Comparison of ENCODE assay signal across 8 mouse cellular contexts in the genomic region with DNA sequence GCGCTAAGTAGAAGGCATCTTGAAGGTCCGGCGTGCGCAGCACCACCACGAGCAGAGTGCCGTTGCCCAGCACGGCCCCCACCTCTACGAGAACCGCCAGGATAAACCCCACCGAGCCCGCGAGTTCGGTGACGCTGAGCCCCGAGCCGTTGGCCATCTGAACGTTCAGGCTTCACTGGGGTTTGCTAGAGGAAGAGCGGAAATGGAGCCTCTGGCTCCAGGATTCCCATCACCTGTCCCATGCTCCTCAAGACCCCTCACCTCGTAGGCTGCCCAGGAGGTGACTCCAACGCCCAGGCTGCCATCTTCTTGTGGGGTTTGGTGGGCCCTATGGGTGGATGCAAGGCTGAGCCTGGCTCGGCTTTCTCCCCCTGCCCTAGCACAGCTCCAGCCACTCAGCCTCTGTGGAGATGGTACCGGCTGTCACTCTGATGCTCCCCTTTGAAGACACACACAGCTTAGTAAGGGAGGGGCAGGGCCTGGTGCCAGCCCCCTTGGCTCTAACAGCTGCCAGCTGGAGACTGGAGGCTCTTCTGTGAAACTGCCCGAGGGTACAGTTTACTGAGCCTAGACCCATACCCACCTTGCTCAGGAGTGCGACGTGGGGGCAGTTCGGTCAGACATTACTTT. TPM values are rescaled to one million over a fixed set of nuclear protein-coding genes. Genes with fewer than 3 reads are reported as not detected.
DNase-seq lines count a peak whose midpoint lies in the region; ATAC-seq and TF ChIP-seq lines count a peak whose summit lies in the region.

A gene (minus strand): TSS at position 368 of the 630 bp plus-strand sequence.

- H3K9me3 ChIP-seq in kidney, embryonic 15.5 days (replicated peaks) = no peaks in the 10 kb centered on the region
- H3K9me3 ChIP-seq in embryonic facial prominence, embryonic 14.5 days (ENCODE audit: control insufficient read depth, low read length) = no peaks in the 10 kb centered on the region
- H3K9me3 ChIP-seq in midbrain, embryonic 16.5 days (replicated peaks; ENCODE audit: control insufficient read depth, low read length, poor library complexity, severe bottlenecking) = no peaks in the 10 kb centered on the region

- peak within 1 kb of the TSS; percentile 59 for H3K27ac ChIP-seq in kidney, embryonic 15.5 days
- H3K27ac ChIP-seq in embryonic facial prominence, embryonic 14.5 days (replicated peaks; ENCODE audit: low read depth, low read length) = no peak within 1 kb of the TSS; the same call in none of the 2 replicates
- H3K27ac ChIP-seq in midbrain, embryonic 16.5 days (ENCODE audit: low read length) = peak within 1 kb of the TSS; percentile 81

- 24% methylated on average over 26 of the region's 26 CpGs for WGBS in kidney, embryonic 15.5 days
- WGBS in embryonic facial prominence, embryonic 14.5 days = 31% methylated on average over 25 of the region's 26 CpGs
- WGBS in midbrain, embryonic 16.5 days = 26% methylated on average over 26 of the region's 26 CpGs

- H3K27me3 ChIP-seq in kidney, embryonic 15.5 days = peaks cover 6% of the 10 kb centered on the region; the same call in 1 of the 2 replicates
- no peaks in the 10 kb centered on the region for H3K27me3 ChIP-seq in embryonic facial prominence, embryonic 14.5 days (replicated peaks; ENCODE audit: control insufficient read depth, insufficient read depth, low read length)
- H3K27me3 ChIP-seq in midbrain, embryonic 16.5 days (ENCODE audit: control insufficient read depth, insufficient read depth, low read depth, low read length) = no peaks in the 10 kb centered on the region

- H3K4me3 ChIP-seq in kidney, embryonic 15.5 days (replicated peaks) = peak within 1 kb of the TSS; percentile 59
- peak within 1 kb of the TSS; percentile 59 for H3K4me3 ChIP-seq in embryonic facial prominence, embryonic 14.5 days (ENCODE audit: low read depth, low read length)
- peak within 1 kb of the TSS; percentile 45 for H3K4me3 ChIP-seq in midbrain, embryonic 16.5 days (ENCODE audit: low read depth, low read length)

- ATAC-seq in kidney, embryonic 15.5 days (replicated peaks; ENCODE audit: low FRiP score) = no peak
- peak; percentile 7; the same call in 1 of the 2 replicates for ATAC-seq in embryonic facial prominence, embryonic 14.5 days (ENCODE audit: low read depth)
- ATAC-seq in midbrain, embryonic 16.5 days = peak; percentile 50

- H3K4me1 ChIP-seq in kidney, embryonic 15.5 days = peaks cover 37% of the 10 kb centered on the region
- peaks cover 4% of the 10 kb centered on the region for H3K4me1 ChIP-seq in embryonic facial prominence, embryonic 14.5 days (ENCODE audit: control insufficient read depth, insufficient read depth, low read length)
- peaks cover 12% of the 10 kb centered on the region; the same call in 1 of the 2 replicates for H3K4me1 ChIP-seq in midbrain, embryonic 16.5 days (ENCODE audit: control insufficient read depth, insufficient read depth, low read length)

- TF ChIP-seq POLR2A in brain, embryonic 14.5 days (IDR thresholded peaks at IDR 0.05; ENCODE audit: borderline replicate concordance, extremely low read depth, insufficient read depth, insufficient read length, poor library complexity, severe bottlenecking) = no peak

- no peak for TF ChIP-seq CTCF in brain, embryonic 14.5 days (IDR thresholded peaks at IDR 0.05; ENCODE audit: borderline replicate concordance, extremely low read depth, insufficient read depth, insufficient read length)

- H3K36me3 ChIP-seq in kidney, embryonic 15.5 days = peaks cover 32% of the 10 kb centered on the region
- H3K36me3 ChIP-seq in embryonic facial prominence, embryonic 14.5 days (ENCODE audit: control insufficient read depth, insufficient read depth, low read length) = peaks cover 35% of the 10 kb centered on the region
- peaks cover 21% of the 10 kb centered on the region for H3K36me3 ChIP-seq in midbrain, embryonic 16.5 days (ENCODE audit: control insufficient read depth, insufficient read depth, low read length)

- no peak for DNase-seq in kidney, adult 11 months
- peak; percentile 86 for DNase-seq in brain, embryonic 14.5 days (ENCODE audit: low read depth)
- DNase-seq in embryonic facial prominence, embryonic 14.5 days (ENCODE audit: low spot score) = no peak
- peak; percentile 75 to 83 for DNase-seq in layer of hippocampus, adult 8-10 months (ENCODE audit: low spot score in 2 of 2)
- no peak for DNase-seq in adipocyte (ENCODE audit: low spot score)
- DNase-seq in thymus, postnatal 4 days = no peak

- H3K9ac ChIP-seq in kidney, embryonic 15.5 days = peak within 1 kb of the TSS; percentile 59
- peak within 1 kb of the TSS; percentile 76 for H3K9ac ChIP-seq in embryonic facial prominence, embryonic 14.5 days (ENCODE audit: low read depth, low read length)
- H3K9ac ChIP-seq in midbrain, embryonic 16.5 days (ENCODE audit: low read depth, low read length) = peak within 1 kb of the TSS; percentile 77

- peak within 1 kb of the TSS; percentile 98 for H3K4me2 ChIP-seq in kidney, embryonic 15.5 days
- peak within 1 kb of the TSS; percentile 98 for H3K4me2 ChIP-seq in embryonic facial prominence, embryonic 14.5 days (ENCODE audit: low read depth, low read length)
- H3K4me2 ChIP-seq in midbrain, embryonic 16.5 days (ENCODE audit: low read length) = peak within 1 kb of the TSS; percentile 75

RNA-seq across cellular contexts. Expression of the gene that starts here (rescaled TPM):
- 0.22 and 0.47 TPM in 2 replicates for polyA plus RNA-seq in kidney, embryonic 15.5 days (2015; fragmentation: Nextera tagmentation; extraction: Ambion mirVana)
- polyA plus RNA-seq in brain, embryonic 14.5 days (2012; rRNA removed) = 0.35 and 0.52 TPM in 2 replicates
- polyA plus RNA-seq in embryonic facial prominence, embryonic 14.5 days (2014; fragmentation: Nextera tagmentation; extraction: Ambion mirVana) = 0.36 and 0.60 TPM in 2 replicates
- 10 to 100 TPM in 3 of 4 experiments, 1 to 10 TPM in 1; 9.4 to 12.4 (median 10.6) TPM for total RNA-seq in layer of hippocampus, adult 8-10 months (2022)
- 0.78 and 0.98 TPM in 2 replicates for polyA plus RNA-seq in midbrain, embryonic 16.5 days (2015; fragmentation: Nextera tagmentation; extraction: Ambion mirVana)

Comparison
In these comparisons a context has a peak if more than half of its experiments do, and no peak if none do; other contexts are left out.
1. Peak in DNase-seq in brain, embryonic 14.5 days; RNA of the gene not detected or under 1 TPM.
2. Peak in ATAC-seq, H3K4me3 ChIP-seq, H3K9ac ChIP-seq and H3K4me2 ChIP-seq in embryonic facial prominence, embryonic 14.5 days; RNA of the gene not detected or under 1 TPM.
3. Peak in ATAC-seq, H3K4me3 ChIP-seq, H3K27ac ChIP-seq, H3K9ac ChIP-seq and H3K4me2 ChIP-seq in midbrain, embryonic 16.5 days; RNA of the gene not detected or under 1 TPM.
4. DNase-seq: peak in layer of hippocampus, adult 8-10 months (2 of 2); none in kidney, adult 11 months (single experiment), embryonic facial prominence, embryonic 14.5 days (single experiment), adipocyte (single experiment) and thymus, postnatal 4 days (single experiment).
5. Peak in every context shown above with its lines, with median percentiles within 50 percentile points of each other: H3K4me2 ChIP-seq, H3K4me3 ChIP-seq and H3K9ac ChIP-seq.